Mouse (Mus musculus) adrenal gland, postnatal 25 days (tissue): ENCODE results near the gene Sfxn2. TPM values are rescaled to one million over a fixed set of nuclear protein-coding genes. Genes with fewer than 3 reads are reported as not detected.

Experiments
- DNase-seq: peaks from one replicate; pipeline ENCODE4 v3.0.0; 2021; ENCODE audit warnings: mixed read lengths
- total RNA-seq: library from RNA; stranded (reverse); gene quantifications from 2 replicates; pipeline ENCODE4 v1.2.3, GENCODE M21; 2021

The Sfxn2 gene
- total RNA-seq, 1 experiment from 2014 or later = 12.7 TPM

DNA sequence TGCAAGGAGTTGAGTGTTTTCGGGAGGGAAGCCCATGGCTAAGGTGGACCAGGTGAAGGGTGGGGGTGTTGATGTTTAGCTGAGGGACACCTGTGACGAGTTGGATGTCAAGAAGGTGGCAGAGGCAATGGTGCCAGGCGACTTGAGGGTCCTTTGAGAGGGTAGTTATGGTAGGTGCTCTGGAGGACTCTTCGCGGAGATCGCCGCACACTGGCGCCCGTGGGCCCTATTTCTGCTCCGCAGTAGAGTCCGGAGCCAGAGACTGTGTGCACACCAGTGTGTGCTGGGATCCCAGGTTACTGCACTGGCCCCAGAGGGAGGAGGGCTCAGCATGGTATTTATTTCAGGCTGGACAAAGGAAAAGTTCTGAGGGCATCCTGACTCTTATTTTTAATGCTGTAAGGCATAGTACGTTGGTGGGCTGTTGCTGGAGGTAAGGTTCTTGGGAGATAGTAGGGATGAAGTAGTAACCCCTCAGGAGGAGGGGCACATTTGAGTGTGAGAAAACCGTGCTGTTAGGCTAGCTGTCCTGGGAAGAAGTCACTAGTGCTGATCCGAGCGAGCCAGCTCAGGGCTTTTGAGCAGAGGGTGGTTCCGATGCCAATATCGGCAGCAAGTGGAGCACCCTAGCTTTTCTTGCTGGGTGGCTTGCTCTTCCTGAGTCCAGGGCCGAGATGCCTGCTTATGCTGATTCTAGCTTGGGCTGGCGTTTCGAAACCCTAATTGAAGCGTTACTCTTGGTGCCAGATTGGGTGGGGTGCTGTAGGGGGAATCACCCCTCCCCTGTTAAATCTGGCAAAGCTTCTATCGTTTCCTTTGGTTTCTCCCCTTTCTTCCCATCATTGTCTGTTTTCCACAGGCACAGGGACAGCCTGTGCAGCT is 26.5 kb downstream of the Sfxn2 start:
- peak; percentile 31 for DNase-seq

GRCm38 (mm10) chr19:46600371-46600770 is 27.2 kb downstream of the Sfxn2 start:
- no peak for DNase-seq

GRCm38 (mm10) chr19:46601491-46601890 is 28.3 kb downstream of the Sfxn2 start:
- DNase-seq = no peak

DNA sequence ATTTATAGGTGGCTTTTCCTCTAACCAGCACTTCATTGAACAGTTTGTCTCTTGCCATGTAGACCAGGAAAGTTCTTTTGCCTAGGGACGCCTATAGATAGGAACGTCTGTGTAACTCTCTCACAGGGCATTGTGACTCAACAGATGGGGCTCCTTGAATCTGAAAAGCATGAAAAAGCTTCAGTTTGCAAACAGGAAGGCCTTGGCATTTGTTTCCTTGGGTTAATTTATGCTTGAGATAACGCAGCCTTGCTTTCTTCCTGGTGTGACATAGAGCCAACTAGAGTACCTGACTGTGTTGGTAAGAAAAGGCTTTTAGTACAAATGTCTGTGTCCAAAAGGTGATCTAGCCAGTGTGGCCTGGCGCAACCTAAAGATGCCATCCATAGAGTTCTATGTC is 29.2 kb downstream of the Sfxn2 start:
- DNase-seq = no peak

GRCm38 (mm10) chr19:46606718-46607117 is 33.6 kb downstream of the Sfxn2 start:
- DNase-seq = no peak

GRCm38 (mm10) chr19:46607424-46607823 is 34.3 kb downstream of the Sfxn2 start:
- DNase-seq = no peak

- no peak for DNase-seq
Measured at GRCm38 (mm10) chr19:46608158-46608557, 35.0 kb downstream of the Sfxn2 start.

DNA sequence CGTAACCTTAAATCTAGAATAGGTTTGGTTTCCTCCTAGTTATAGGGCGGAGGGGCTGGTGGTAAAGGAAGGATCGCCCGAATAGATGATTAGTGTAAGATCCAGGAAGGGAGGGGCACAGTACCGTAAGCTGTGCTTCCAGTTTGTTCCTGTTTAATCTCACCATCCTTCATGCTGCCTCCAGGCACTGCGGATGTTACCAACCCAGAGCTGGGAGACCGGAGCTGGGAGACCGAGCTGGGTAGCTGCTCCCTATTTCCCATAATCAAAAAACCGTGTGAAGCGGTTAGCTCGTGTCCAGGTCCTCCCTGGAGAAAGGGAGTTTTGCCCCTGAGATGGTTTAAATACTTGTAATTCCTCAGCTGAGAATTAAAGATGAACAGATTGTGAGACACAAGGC is 43.2 kb downstream of the Sfxn2 start:
- DNase-seq = no peak

DNA sequence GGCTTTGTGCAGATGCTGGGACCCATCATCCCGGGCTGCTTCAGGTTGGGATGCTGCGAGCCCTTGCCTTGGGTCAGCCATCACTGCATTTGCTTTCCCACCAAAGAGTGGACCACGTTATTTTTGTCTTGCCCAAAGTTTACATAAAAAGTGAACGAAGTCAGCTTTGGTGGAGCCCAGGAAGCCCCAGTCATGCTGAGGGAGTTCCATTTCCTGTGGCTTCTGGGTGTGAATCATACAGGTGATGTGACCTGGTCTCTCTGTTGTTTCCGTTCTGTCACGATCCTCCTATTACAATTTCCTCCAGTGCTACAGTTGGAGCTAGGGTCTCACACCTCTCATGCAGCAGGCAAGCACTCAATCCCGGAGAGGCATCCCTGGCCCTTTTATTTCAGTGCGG is 44.2 kb downstream of the Sfxn2 start:
- DNase-seq = no peak

DNA sequence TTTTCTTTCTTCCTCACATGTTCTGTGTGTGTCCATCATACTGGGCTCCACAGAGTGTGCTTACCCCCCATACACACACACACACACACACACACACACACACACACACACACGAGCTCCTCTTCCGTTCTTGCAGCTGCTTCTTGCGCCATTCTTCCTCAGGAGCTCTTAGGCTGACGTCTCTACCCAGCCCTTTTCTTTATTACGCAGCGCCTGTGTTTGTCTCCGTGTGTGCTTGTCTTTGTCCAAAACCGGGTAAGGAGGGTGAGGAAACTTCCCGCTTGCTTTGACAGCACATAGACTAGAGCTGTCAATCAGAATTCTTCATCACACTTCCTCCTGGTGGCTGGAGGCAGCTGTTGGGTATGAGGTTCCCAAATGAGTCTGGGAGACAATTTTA is 45.2 kb downstream of the Sfxn2 start:
- no peak for DNase-seq

DNA sequence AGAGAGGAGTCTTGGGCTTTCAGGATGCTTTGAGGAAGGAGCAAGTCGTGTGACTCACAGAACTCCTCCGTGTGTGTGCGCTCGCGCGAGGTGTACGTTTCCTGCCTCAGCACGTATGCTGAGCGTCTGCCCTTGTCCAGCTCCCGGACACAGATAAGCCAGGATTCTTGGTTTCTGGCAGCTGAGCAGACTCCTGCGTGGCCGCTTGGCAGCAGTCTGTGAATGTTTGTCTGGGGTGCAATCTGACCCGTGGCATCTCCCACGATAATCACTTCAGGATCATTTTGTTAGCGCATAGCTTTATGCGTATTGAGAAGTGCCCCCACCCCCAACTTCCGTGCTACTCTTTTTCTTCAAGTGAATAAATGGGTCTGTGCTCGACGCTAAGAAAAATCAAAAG is 45.8 kb downstream of the Sfxn2 start:
- peak; percentile 37 for DNase-seq

DNA sequence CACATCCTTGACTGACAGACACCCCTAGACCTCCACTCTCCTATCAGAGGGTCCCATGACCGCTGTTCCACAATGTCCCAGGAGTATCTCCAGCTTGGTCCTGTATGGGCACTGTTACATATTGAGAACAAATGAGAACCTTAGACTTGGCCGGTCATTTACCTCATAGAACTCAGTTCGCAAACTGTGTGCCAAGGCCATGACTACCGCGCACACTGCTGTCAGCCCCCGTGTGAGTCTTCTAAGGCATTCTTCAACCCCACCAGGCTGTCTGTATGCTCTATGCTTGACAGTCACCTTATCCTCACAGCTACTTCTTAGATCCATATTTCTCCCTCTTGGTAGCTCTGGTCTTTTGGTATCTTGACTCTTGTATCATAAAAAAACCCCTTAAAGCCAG is 46.4 kb downstream of the Sfxn2 start:
- DNase-seq = no peak

GRCm38 (mm10) chr19:46620016-46620808 is 47.0 kb downstream of the Sfxn2 start:
- DNase-seq = no peak

- no peak for DNase-seq
Measured at GRCm38 (mm10) chr19:46621236-46622183, 48.3 kb downstream of the Sfxn2 start.

GRCm38 (mm10) chr19:46622659-46623193 is 49.6 kb downstream of the Sfxn2 start:
- no peak for DNase-seq

DNA sequence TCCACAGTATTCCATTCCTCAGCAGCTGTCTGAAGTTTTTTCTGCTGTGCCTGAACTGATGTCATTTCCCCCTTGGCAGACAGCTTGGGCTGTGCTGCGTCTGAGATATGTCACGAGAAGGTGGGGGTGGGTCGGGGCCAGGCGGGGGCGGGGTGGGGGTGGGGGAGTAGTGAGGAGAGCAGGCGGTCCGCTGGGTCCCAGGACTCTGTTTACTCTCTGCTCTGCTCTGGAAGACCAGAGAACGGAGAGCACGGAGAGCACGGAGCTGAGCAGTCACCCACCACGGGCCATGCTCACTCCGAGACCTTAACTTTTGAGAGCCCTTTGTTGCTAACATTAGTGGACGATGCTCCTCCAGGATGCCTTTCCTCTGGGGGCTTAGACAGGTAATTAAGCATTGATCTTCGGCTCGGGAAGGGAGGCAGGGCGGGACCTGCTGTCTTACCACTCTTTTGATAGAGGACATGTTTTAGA is 50.1 kb downstream of the Sfxn2 start:
- DNase-seq = no peak

DNA sequence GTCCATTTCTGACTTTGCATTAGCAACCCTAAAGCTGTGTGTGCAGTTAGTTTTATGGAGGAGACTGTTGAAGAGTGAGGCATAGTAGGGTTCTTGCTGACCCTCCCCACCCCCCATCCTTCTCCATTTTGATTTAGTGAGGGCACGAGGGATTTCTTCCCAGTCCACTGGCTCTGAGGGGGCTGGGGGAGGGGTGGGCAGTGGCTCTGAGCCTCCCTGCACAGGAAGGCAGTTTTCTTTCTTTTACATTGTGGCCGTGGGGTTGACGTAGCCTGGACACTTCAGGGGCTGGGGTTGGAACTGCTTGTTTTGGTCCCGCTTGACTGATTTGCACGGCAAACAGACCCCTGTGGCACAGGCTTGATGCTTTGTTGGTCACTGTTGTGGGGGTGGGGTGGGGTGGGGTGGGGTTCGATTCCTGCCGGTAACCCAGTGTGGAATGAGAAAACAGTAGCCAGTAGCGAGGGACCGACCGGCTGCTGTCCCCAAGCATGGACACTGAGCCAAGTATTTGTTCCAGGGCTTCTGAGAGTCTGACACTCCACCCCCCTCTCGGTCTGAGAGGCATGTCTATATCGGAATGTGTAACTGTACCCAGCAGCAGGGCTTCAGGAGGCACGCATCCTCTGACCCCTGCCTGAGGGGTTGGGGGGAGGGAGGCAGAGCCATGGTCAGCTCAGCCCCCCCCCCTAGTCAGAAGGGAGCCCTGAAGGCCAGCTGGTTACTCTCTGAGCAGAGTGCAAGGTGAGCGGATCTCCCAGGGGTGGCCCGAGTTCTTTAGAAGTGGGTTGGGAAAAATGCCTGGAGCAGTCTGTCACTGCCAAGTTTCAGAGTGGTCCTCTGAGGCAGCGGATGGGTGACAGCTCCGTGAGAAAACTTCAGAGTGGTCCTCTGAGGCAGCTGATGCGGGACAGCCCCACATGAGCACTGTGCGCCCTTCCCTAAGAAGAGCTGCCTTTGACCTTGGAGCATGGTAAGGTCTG is 50.9 kb downstream of the Sfxn2 start:
- DNase-seq = no peak

DNA sequence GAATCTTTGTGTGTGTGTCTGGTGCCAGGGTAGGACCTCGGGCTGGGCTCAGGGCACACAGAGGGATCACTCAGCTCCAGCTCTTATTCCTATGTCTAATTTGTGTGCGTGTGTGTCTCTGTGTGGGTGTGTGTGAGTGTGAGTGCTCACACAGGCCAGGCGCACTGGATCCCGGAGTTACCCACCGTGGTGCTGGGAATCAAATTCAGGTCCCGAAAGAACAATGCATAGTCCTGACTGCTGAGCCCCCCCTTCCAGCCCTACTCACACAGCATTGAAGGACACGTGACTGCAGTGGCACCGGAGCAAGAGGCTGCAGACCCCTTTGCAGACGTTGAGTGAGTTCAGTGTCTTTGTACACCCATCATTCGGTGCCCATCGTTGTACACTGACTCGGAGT is 51.9 kb downstream of the Sfxn2 start:
- DNase-seq = no peak

DNA sequence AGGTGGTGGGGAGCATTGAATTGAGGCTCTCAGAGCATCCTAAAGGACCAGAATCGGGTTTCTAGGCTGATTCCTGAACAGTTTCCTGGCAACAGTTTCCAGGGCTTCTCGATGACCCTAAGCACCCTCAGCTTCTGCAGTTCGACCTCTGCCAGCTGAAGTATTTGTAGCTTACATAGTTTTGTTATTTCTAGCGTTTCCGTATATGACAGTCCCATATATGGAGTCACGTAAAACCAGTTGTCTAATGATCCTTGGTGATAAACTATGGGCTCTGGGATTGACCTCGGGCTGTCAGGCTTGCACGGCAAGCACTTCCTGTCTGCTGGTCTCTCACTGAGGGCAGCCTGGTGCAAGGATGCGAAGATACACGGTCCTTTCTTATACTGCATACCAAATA is 52.4 kb downstream of the Sfxn2 start:
- DNase-seq = no peak

- DNase-seq = peak; percentile 65
Measured at GRCm38 (mm10) chr19:46628403-46628802, 55.2 kb downstream of the Sfxn2 start.

- DNase-seq = no peak
Measured at GRCm38 (mm10) chr19:46629807-46630206, 56.6 kb downstream of the Sfxn2 start.
